Mouse (Mus musculus) brain, embryonic 18.5 days (tissue): ENCODE measurements around the gene Plppr5.

ENCODE experiments used
- DNase-seq: peaks from one replicate; pipeline ENCODE4 v3.0.0-alpha.2; 2012; ENCODE audit warnings: low read depth, low spot score

Plppr5 gene

DNA sequence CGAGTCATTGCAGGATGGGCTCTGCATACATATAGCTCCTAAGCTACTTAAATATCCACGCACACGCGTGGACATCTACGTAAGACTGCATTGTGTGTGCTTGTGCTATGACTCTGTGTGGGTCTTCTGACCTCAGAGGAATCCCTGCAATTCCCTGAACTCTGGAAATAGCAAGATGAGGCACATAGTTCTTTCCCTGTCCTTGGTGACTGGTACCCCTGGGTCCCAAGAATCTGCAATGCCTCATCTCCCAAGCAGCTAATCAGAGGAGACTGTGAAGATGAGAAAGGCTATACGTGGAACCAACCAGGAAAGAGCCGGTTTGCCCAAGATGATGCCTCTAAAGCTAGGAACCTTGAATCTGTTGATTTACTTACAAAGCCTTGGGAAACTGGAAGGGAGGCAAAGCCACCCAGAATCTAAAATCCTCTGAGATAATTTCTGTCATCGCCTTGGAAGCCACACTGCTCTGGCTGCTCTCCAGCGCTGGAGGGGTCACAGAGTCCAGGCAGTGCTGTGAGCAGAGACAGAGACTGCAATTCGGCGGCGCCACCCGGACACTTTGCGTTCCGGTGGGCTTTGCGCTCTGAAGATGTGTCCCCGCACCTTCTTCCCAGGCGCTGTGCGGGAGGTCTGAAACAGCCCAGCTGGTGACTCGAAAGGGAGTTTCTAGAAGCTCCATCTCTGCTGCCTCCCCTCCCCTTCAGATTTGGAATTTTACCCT is at the start of gene Plppr5:
TSS of gene Plppr5 (plus strand) at position 308 of the 724 bp plus-strand sequence.
- DNase-seq, result no peak

DNA sequence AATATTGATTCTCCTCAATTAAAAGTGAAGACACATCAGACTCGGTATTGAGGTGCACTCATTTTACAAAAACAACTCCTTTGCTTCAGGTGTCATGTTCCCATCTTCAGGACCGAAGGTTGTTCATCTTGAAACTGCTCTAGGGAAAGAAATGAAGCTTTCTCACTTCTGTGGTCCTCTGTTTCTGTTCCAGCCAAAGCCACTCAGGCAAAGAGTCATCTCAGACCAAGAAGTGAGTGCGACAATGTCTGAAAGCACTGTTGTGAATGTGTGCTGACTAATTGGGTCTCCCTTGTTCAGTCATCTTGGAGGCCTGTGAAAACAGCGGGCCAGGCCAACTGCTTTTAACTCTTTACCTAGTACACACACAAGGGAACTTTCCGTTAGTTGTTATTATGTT is 24.7 kb upstream of the Plppr5 start:
- no peak for DNase-seq

- no peak for DNase-seq
Observed at GRCm38 (mm10) chr3:117550526-117550925, 24.1 kb upstream of the Plppr5 start.

- no peak for DNase-seq
Observed at GRCm38 (mm10) chr3:117556972-117557371, 17.7 kb upstream of the Plppr5 start.

GRCm38 (mm10) chr3:117575253-117575927 is 754 bp downstream of the Plppr5 start:
- no peak for DNase-seq

DNA sequence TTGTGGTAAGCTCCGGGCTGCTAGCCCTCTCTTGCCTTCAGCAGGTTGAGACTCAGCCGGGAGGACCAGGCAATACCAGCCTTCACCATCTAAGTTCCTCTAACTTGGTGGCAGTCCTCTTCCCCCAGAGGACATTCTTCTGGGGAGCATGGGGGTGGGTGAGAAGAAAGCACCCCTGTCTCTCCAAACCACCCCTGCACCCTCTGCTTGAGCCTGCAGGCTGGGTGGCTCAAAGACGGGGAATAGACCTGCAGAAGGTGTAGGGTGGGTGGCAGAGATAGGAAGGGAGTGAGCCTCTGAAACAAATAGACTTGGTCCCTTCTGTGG is 1.3 kb downstream of the Plppr5 start:
- DNase-seq, result no peak

DNA sequence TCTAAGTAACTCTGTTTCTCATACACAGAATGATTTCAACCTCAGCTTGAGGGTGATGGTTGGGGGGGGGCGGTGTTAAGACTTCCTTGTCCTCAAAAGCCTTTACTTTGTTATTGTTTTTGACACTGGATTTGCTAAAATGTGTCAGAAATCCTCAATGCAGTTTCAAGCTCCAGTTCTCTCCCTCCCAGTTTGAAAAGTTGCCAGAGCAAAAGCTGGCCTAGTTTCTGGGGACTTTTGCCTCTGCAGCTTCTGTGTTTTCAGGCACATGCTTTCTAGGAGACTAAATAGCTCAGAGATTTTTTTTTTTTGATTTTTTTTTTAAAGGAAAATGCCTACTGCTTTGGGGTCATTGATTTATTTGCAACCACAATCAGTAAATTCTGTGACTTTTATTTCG is 2.7 kb downstream of the Plppr5 start:
- no peak for DNase-seq

- no peak for DNase-seq
Observed at GRCm38 (mm10) chr3:117582628-117583027, 8.0 kb downstream of the Plppr5 start.

- DNase-seq, result no peak
Observed at GRCm38 (mm10) chr3:117602404-117602803, 27.8 kb downstream of the Plppr5 start.

DNA sequence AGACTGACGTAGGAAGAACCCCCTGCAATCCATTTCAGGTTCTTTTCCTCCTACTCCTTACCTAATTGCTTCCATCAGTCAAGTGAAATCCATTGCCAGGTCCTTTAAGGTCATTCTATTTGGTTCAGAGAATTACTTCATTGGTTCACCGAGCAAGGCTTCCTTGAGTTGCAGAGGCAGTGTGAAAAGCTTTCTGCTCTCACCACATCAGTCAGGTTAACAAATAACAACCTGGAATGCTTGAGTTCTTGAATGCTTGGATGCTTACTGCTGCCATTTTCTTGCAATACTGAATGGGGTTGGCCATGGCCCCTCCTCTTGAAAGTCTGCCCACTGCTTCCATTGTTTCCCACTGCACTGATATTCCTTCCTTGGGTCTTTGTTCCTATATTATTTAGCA is 28.8 kb downstream of the Plppr5 start:
- no peak for DNase-seq

GRCm38 (mm10) chr3:117606383-117606782 is 31.7 kb downstream of the Plppr5 start:
- no peak for DNase-seq

DNA sequence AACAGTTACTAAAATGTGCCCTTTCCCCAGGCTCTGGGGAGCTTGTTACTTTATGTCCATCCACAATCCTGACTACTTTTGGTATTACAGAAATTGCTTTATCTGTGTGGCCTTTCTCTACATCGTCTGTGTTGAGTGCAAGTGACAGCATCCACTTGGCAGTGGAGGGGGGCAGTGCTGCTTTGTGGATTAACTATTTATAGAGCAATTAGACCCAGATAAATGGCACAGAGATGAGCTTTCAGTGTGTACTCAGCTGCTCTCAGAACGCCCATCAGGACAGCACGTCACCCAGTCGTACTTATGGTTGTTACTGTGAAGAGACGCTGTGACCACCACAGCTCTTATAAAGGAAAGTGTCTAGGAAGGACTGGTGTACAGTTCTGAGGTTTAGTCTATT is 36.8 kb downstream of the Plppr5 start:
- no peak for DNase-seq

DNA sequence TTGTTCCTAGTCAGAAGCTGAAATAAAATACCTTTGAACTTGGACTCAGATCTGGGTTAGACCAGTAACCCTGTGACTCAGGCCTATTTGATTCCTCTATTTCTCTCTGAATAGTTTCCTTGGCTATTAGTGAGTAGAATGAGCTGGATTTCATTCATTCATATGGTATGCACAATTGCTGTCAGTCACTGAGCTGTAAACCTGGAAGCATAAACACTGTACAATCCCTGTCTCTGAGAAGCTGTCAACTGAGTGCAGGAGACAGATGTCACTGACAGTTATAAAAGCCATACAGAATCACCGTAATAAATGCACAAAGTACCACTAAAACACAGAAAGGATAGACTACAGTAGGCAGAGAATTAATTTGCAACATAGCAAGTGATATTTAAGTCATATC is 40.2 kb downstream of the Plppr5 start:
- no peak for DNase-seq

DNA sequence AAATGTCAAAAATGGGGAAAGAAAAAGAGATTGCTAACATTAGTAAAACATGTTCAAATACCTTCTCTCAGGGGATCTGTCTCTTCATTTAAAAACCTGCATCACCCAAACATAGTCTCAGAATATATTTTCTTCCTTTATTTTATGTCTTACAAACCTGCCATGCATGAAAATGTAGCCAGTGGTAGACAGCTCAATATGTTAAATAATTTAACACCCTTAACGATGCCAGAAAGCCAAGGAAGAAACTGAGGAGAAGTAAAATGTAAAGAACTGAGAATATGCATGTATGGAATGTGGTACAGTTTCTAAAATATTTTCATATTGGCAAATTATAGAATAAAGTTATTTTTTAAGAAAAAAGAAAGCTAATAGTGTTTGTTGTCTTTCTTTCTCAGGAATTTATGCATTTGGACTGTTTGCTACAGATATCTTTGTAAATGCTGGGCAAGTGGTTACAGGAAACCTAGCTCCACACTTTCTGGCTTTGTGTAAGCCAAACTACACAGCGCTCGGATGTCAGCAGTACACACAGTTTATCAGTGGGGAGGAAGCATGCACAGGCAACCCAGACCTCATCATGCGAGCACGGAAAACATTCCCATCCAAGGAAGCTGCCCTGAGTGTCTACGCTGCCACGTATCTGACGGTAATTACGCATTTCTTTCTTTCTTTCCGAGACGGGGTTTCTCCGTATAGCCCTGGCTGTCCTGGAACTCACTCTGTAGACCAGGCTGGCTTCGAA is 50.8 kb downstream of the Plppr5 start:
- DNase-seq, result no peak

- peak; percentile 45 for DNase-seq
Observed at GRCm38 (mm10) chr3:117628799-117629198, 54.2 kb downstream of the Plppr5 start.

GRCm38 (mm10) chr3:117630332-117630731 is 55.7 kb downstream of the Plppr5 start:
- DNase-seq, result no peak

DNA sequence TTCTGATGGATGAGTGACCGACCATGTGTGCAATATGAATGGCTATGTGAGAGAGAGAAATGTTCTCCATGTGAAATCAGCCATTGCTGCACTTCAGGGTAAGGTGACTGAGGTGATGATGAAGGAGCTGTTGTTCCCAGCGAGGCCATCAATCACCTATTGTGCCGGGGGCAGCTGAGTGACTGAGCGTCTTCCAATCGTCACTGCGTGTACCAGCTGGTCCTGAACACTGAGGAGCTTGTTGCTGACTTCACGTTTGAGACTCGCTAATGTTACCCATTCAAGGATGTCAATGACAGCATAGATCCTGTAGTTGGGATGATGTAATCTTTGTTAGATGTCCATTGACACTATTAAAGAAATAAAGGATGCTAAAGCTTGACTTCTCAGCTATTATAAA is 74.0 kb downstream of the Plppr5 start:
- DNase-seq, result no peak

GRCm38 (mm10) chr3:117664316-117664715 is 89.7 kb downstream of the Plppr5 start:
- DNase-seq, result no peak

DNA sequence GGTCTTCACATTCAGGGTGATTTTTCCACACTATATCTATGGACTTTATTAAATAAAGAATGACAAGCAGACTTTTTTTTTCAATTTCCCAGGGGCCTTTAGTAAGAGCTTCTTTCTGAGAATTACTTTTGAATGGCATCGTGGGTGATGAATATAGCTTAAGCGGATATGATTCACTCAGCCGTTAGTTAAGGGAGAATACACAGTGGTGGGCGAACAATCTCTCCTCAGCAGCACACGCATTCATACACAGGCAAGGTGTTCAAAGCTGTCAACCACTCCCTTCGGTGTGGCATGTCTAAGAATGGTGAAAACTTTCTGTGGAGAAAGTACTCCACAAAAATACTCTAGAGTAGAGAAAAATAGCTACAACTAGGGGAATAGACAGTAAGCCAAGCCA is 104.6 kb downstream of the Plppr5 start:
- no peak for DNase-seq

DNA sequence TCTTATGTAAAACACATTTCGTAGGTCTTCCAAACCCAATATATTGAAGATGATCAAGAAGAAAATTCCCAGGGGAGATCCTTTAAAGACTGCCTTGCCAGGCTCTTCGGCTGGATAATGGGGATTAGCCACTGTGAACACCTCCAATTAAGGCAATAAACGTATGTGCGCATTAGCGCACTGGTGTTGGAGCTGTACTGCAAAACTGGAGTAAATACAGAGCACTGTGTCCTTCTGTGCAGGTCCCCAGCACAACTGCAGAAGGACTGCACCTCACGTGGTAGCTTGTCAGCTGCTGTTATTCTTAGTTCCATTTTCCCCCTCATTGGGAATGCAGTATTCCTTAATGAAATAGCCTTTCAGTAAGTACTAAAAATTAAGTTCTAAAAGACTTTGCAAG is 110.0 kb downstream of the Plppr5 start:
- DNase-seq, result no peak

GRCm38 (mm10) chr3:117686036-117686435 is 111.4 kb downstream of the Plppr5 start:
- no peak for DNase-seq

DNA sequence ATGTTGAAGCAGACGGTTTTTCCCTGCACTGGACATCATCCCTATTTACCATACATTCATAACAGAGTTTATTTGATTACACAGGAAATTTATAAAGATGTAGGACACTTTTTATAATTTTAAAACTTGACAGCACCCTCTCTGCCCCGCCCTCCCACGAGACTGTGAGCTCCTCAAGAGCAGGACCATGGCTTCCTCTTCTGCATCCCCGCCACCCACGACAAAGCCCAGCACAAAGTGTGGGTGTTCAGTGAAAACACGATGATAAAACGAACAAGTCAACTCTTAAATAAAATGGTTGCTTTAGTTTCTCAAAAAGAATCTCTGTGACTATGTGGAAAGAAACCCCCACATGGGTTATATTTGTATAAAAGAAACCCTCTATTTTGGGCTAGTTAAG is 112.0 kb downstream of the Plppr5 start:
- no peak for DNase-seq

DNA sequence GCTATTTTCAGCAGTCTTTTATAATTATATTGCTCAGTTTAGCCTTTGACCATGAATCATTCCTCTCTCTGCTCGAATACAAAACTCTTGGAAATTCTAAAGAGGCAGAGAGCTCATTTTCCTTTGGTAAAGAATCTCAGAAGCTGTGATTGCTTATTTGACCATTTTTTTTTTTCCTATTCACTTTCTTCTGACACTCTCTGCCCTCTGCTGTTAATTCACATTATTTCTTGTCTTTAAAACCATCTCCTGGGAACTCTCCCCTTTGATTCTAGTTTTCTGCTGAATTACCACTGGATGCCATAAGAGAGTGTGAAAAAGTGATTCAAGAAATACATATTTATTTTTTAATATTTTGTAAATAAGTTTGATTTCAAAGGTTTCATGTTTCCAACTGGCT is 120.1 kb downstream of the Plppr5 start:
- no peak for DNase-seq
